Comparison of ENCODE assay signal across 19 mouse cellular contexts in genomic region chr15:103343008-103343407, GRCm38 (mm10). TPM values are rescaled to one million over a fixed set of nuclear protein-coding genes. Genes with fewer than 3 reads are reported as not detected.
DNase-seq lines count a peak whose midpoint lies in the region; ATAC-seq and TF ChIP-seq lines count a peak whose summit lies in the region.
"Had no signal": no experiment of that assay in that cellular context is flagged by ENCODE, and none has a peak within 500 bp of the region (broad histone marks: within the 10 kb centered on the region; RNA-seq: fewer than 3 reads in every experiment).

No protein-coding gene starts in this region.

- 66% methylated on average over 2 of the region's 3 CpGs for WGBS in heart, embryonic 16.5 days
- WGBS in midbrain, embryonic 11.5 days, result 82% methylated on average over 2 of the region's 3 CpGs
- 77% methylated on average over 3 of the region's 3 CpGs for WGBS in midbrain, embryonic 14.5 days
- WGBS in liver, embryonic 12.5 days (ENCODE audit: insufficient replicate concordance), result 65% methylated on average over 2 of the region's 3 CpGs

- TF ChIP-seq POLR2A in myocyte (IDR thresholded peaks at IDR 0.05; ENCODE audit: insufficient read length, low read depth), result peak; percentile 22

- H3K9ac ChIP-seq in heart, embryonic 16.5 days (ENCODE audit: low read length), result no peak overlapping the region
- H3K9ac ChIP-seq in midbrain, embryonic 11.5 days (ENCODE audit: low read length), result no peak overlapping the region
- no peak overlapping the region for H3K9ac ChIP-seq in midbrain, embryonic 14.5 days (replicated peaks; ENCODE audit: low read length)
- H3K9ac ChIP-seq in liver, embryonic 12.5 days, result no peak overlapping the region
- H3K9ac ChIP-seq: embryonic facial prominence, embryonic 12.5 days; forebrain, embryonic 13.5 days; forebrain, embryonic 15.5 days had no signal

- peaks cover 30% of the 10 kb centered on the region for H3K27me3 ChIP-seq in heart, embryonic 16.5 days (ENCODE audit: control insufficient read depth, insufficient read depth, low read length)
- H3K27me3 ChIP-seq in midbrain, embryonic 11.5 days (ENCODE audit: control insufficient read depth, insufficient read depth, low read length), result peaks cover 17% of the 10 kb centered on the region; the same call in 1 of the 2 replicates
- peaks cover 7% of the 10 kb centered on the region; the same call in 1 of the 2 replicates for H3K27me3 ChIP-seq in midbrain, embryonic 14.5 days (ENCODE audit: control insufficient read depth, insufficient read depth, low read length)
- H3K27me3 ChIP-seq in myocyte (ENCODE audit: control insufficient read depth, insufficient read depth, insufficient read length), result no peaks in the 10 kb centered on the region
- H3K27me3 ChIP-seq in liver, embryonic 12.5 days (replicated peaks), result peaks cover 39% of the 10 kb centered on the region
- H3K27me3 ChIP-seq: Patski had no signal

- H3K36me3 ChIP-seq in heart, embryonic 16.5 days (ENCODE audit: control insufficient read depth, insufficient read depth), result peaks cover 31% of the 10 kb centered on the region
- H3K36me3 ChIP-seq in midbrain, embryonic 11.5 days (ENCODE audit: control insufficient read depth, insufficient read depth, low read length), result peaks cover 5% of the 10 kb centered on the region; the same call in 1 of the 2 replicates
- H3K36me3 ChIP-seq in midbrain, embryonic 14.5 days (ENCODE audit: control insufficient read depth, insufficient read depth, low read length), result no peaks in the 10 kb centered on the region
- peaks cover 46% of the 10 kb centered on the region for H3K36me3 ChIP-seq in myocyte (ENCODE audit: control insufficient read depth, insufficient read depth)
- H3K36me3 ChIP-seq in liver, embryonic 12.5 days, result peaks cover 42% of the 10 kb centered on the region
- H3K36me3 ChIP-seq: forebrain, embryonic 15.5 days had no signal

- H3K27ac ChIP-seq in heart, embryonic 16.5 days (ENCODE audit: low read length), result 0 out of 2 replicates have a peak overlapping the region, but pooled peaks have one; percentile 12
- H3K27ac ChIP-seq in midbrain, embryonic 11.5 days (ENCODE audit: low read depth, low read length), result no peak overlapping the region
- H3K27ac ChIP-seq in midbrain, embryonic 14.5 days (replicated peaks; ENCODE audit: low read depth, low read length), result no peak overlapping the region
- no peak overlapping the region for H3K27ac ChIP-seq in liver, embryonic 12.5 days
- H3K27ac ChIP-seq: embryonic facial prominence, embryonic 10.5 days; embryonic facial prominence, embryonic 12.5 days; forebrain, embryonic 13.5 days; forebrain, embryonic 15.5 days had no signal

- H3K79me2 ChIP-seq in myocyte (ENCODE audit: control insufficient read depth, insufficient read depth), result no peaks in the 10 kb centered on the region

- intact Hi-C loops in heart, postnatal 36 days (cut with DNase I), result no loop called here

- H3ac ChIP-seq in myocyte (ENCODE audit: control insufficient read depth, insufficient read length), result no peak overlapping the region

- no peak for DNase-seq in heart, postnatal 36 days
- peak; percentile 53 for DNase-seq in midbrain, embryonic 11.5 days (ENCODE audit: low spot score, missing footprints)
- DNase-seq in midbrain, embryonic 14.5 days, result no peak
- DNase-seq: cerebellum, adult 11-12 months had no signal

- H3K4me3 ChIP-seq in heart, embryonic 16.5 days (ENCODE audit: low read length), result no peak overlapping the region
- no peak overlapping the region for H3K4me3 ChIP-seq in midbrain, embryonic 11.5 days (ENCODE audit: low read depth, low read length)
- no peak overlapping the region for H3K4me3 ChIP-seq in midbrain, embryonic 14.5 days (replicated peaks; ENCODE audit: low read depth, low read length)
- no peak overlapping the region for H3K4me3 ChIP-seq in myocyte
- H3K4me3 ChIP-seq in liver, embryonic 12.5 days, result no peak overlapping the region
- H3K4me3 ChIP-seq: embryonic facial prominence, embryonic 10.5 days; embryonic facial prominence, embryonic 12.5 days; forebrain, embryonic 13.5 days; forebrain, embryonic 15.5 days had no signal

- H3K4me1 ChIP-seq in heart, embryonic 16.5 days (ENCODE audit: control insufficient read depth, insufficient read depth, low read length), result peaks cover 19% of the 10 kb centered on the region
- peaks cover 9% of the 10 kb centered on the region for H3K4me1 ChIP-seq in midbrain, embryonic 11.5 days (ENCODE audit: control insufficient read depth, insufficient read depth, low read length)
- H3K4me1 ChIP-seq in midbrain, embryonic 14.5 days (ENCODE audit: control insufficient read depth, insufficient read depth, low read length), result peaks cover 5% of the 10 kb centered on the region
- peaks cover 38% of the 10 kb centered on the region for H3K4me1 ChIP-seq in liver, embryonic 12.5 days

- no peaks in the 10 kb centered on the region for H3K9me3 ChIP-seq in heart, embryonic 16.5 days (replicated peaks; ENCODE audit: control insufficient read depth, low read length)
- H3K9me3 ChIP-seq in midbrain, embryonic 11.5 days (ENCODE audit: control insufficient read depth, low read length), result no peaks in the 10 kb centered on the region
- no peaks in the 10 kb centered on the region for H3K9me3 ChIP-seq in midbrain, embryonic 14.5 days (ENCODE audit: control insufficient read depth, low read length)
- H3K9me3 ChIP-seq in liver, embryonic 12.5 days (replicated peaks), result no peaks in the 10 kb centered on the region
- H3K9me3 ChIP-seq: embryonic facial prominence, embryonic 10.5 days; embryonic facial prominence, embryonic 12.5 days; forebrain, embryonic 13.5 days; forebrain, embryonic 15.5 days had no signal

- no peak overlapping the region for H3K4me2 ChIP-seq in heart, embryonic 16.5 days (ENCODE audit: low read depth, low read length)
- H3K4me2 ChIP-seq in midbrain, embryonic 11.5 days, result no peak overlapping the region
- H3K4me2 ChIP-seq in midbrain, embryonic 14.5 days (ENCODE audit: low read length), result no peak overlapping the region
- H3K4me2 ChIP-seq in myocyte (ENCODE audit: low read depth), result no peak overlapping the region
- H3K4me2 ChIP-seq in liver, embryonic 12.5 days, result no peak overlapping the region
- H3K4me2 ChIP-seq: embryonic facial prominence, embryonic 12.5 days; forebrain, embryonic 13.5 days; forebrain, embryonic 15.5 days had no signal

- ATAC-seq in heart, embryonic 16.5 days (replicated peaks; ENCODE audit: extremely low read depth, insufficient read depth, low FRiP score), result no peak
- no peak for ATAC-seq in midbrain, embryonic 11.5 days (ENCODE audit: low FRiP score)
- ATAC-seq in midbrain, embryonic 14.5 days (ENCODE audit: low FRiP score, low TSS enrichment), result no peak
- ATAC-seq in liver, embryonic 12.5 days, result no peak
- ATAC-seq: forebrain, embryonic 15.5 days had no signal

TF ChIP-seq in myocyte, 11 proteins besides CTCF, POLR2A, EP300 and RAD21:
- TF ChIP-seq CEBPB (IDR thresholded peaks at IDR 0.05; ENCODE audit: insufficient read depth, poor library complexity, severe bottlenecking), result no peak
- no peak for TF ChIP-seq REST (IDR thresholded peaks at IDR 0.05; ENCODE audit: insufficient read depth, insufficient read length)
- TF ChIP-seq TCF3 (IDR thresholded peaks at IDR 0.05; ENCODE audit: insufficient read length, low read depth), result no peak
- peak; percentile 71 for TF ChIP-seq POLR2AphosphoS2 (IDR thresholded peaks at IDR 0.05; ENCODE audit: insufficient read length, low read depth)
- TF ChIP-seq MAX (IDR thresholded peaks at IDR 0.05; ENCODE audit: low read depth), result no peak
- no peak for TF ChIP-seq E2F4 (IDR thresholded peaks at IDR 0.05; ENCODE audit: insufficient read depth)
TF ChIP-seq in myocyte: peak in this region for 1.

RNA-seq across cellular contexts. Expression of gene Zfp385a, which starts 3.1 kb away (rescaled TPM):
- polyA plus RNA-seq in heart, embryonic 16.5 days (2015; fragmentation: Nextera tagmentation; extraction: Ambion mirVana), result 6.5 and 7.5 TPM in 2 replicates
- 10 to 100 TPM; 12.9 to 13.0 TPM for total RNA-seq in heart, postnatal 36 days (2021)
- 19.4 and 24.3 TPM in 2 replicates for polyA plus RNA-seq in midbrain, embryonic 11.5 days (2014; fragmentation: Nextera tagmentation; extraction: Ambion mirVana)
- polyA plus RNA-seq in midbrain, embryonic 14.5 days (2014; fragmentation: Nextera tagmentation; extraction: Ambion mirVana), result 18.3 and 20.9 TPM in 2 replicates
- 35.6 TPM for polyA plus RNA-seq in myocyte (2012; fragmentation: generic; extraction: Trizol)
- polyA plus RNA-seq in liver, embryonic 12.5 days (2016; fragmentation: Nextera tagmentation; extraction: Ambion mirVana), result 7.7 and 8.2 TPM in 2 replicates
- polyA plus RNA-seq: activated CD4-positive, CD25-positive, alpha-beta regulatory T cell, adult 4 months had no signal

RNA-seq across cellular contexts. Expression of gene Itga5, which starts 23.6 kb away (rescaled TPM):
- 64.0 and 72.7 TPM in 2 replicates for polyA plus RNA-seq in heart, embryonic 16.5 days (2015; fragmentation: Nextera tagmentation; extraction: Ambion mirVana)
- total RNA-seq in heart, postnatal 36 days (2021), result 10 to 100 TPM; 46.1 to 47.1 TPM
- 15.9 and 18.1 TPM in 2 replicates for polyA plus RNA-seq in midbrain, embryonic 11.5 days (2014; fragmentation: Nextera tagmentation; extraction: Ambion mirVana)
- polyA plus RNA-seq in midbrain, embryonic 14.5 days (2014; fragmentation: Nextera tagmentation; extraction: Ambion mirVana), result 3.5 and 6.4 TPM in 2 replicates
- polyA plus RNA-seq in myocyte (2012; fragmentation: generic; extraction: Trizol), result 162 TPM
- polyA plus RNA-seq in liver, embryonic 12.5 days (2016; fragmentation: Nextera tagmentation; extraction: Ambion mirVana), result 21.8 and 23.2 TPM in 2 replicates

RNA-seq across cellular contexts. Expression of gene Gpr84, which starts 32.6 kb away (rescaled TPM):
- polyA plus RNA-seq in heart, embryonic 16.5 days (2015; fragmentation: Nextera tagmentation; extraction: Ambion mirVana), result 0.19 TPM in 1 of 2 replicates, not detected in the other
- total RNA-seq in heart, postnatal 36 days (2021), result not detected
- polyA plus RNA-seq in midbrain, embryonic 11.5 days (2014; fragmentation: Nextera tagmentation; extraction: Ambion mirVana), result 0.12 and 0.23 TPM in 2 replicates
- polyA plus RNA-seq in midbrain, embryonic 14.5 days (2014; fragmentation: Nextera tagmentation; extraction: Ambion mirVana), result 0.16 and 0.26 TPM in 2 replicates
- polyA plus RNA-seq in myocyte (2012; fragmentation: generic; extraction: Trizol), result 0.05 TPM
- polyA plus RNA-seq in liver, embryonic 12.5 days (2016; fragmentation: Nextera tagmentation; extraction: Ambion mirVana), result 0.75 and 0.78 TPM in 2 replicates
- total RNA-seq: adrenal gland, adult 18-20 months; adrenal gland, adult 8-10 months; adrenal gland, postnatal 14 days; adrenal gland, postnatal 36 days had no signal
- polyA plus RNA-seq: activated CD4-positive, CD25-positive, alpha-beta regulatory T cell, adult 4 months; C2C12; forebrain, embryonic 11.5 days; Patski had no signal
